Mouse (Mus musculus) lung, adult 2 months (tissue): Measurements from ENCODE around the gene Slc36a4.

Source experiments
- CTCF ChIP-seq: fragments of 200-500 bp; IDR thresholded peaks from 2 replicates; pipeline ENCODE4 v1.5.1; 2011; ENCODE audit warnings: mild to moderate bottlenecking, low read length, control low read depth; ENCODE audit not compliant: insufficient read depth
- POLR2A ChIP-seq: fragments of 200-500 bp; IDR thresholded peaks from 2 replicates; pipeline ENCODE4 v1.6.1; 2011; ENCODE audit warnings: low read depth, mild to moderate bottlenecking, control low read depth, low read length, borderline replicate concordance; ENCODE audit errors: extremely low read depth

- no peak for TF ChIP-seq POLR2A
- no peak for TF ChIP-seq CTCF
Measured at GRCm38 (mm10) chr9:15731758-15732748, 22.5 kb downstream of the Slc36a4 start.
